Mouse (Mus musculus) left cerebral cortex, postnatal 36 days (tissue): ENCODE data around the gene Bdkrb1. TPM values are rescaled to one million over a fixed set of nuclear protein-coding genes. Genes with fewer than 3 reads are reported as not detected.

Source experiments
- total RNA-seq, 2 experiments: library from RNA; stranded (reverse); gene quantifications; 2 replicates each; pipeline ENCODE4 v1.2.3; 2021

Gene Bdkrb1
- total RNA-seq, 2 experiments from 2014 or later: not detected

Other genes starting within 250 kb of the Bdkrb1 start
- gene D430019H16Rik, start 149.2 kb upstream of the Bdkrb1 start, total RNA-seq: 100 to 1,000 TPM in 1 of 2 experiments, 10 to 100 TPM in 1; 89.2 to 101 TPM
- gene Bdkrb2, start 39.9 kb upstream of the Bdkrb1 start, total RNA-seq: under 1 TPM; 0.25 to 0.36 TPM
- 10 to 100 TPM; 22.6 to 25.1 TPM for gene Gskip, start 81.7 kb downstream of the Bdkrb1 start, total RNA-seq
- 10 to 100 TPM; 44.7 to 50.7 TPM for gene Atg2b, start 82.1 kb downstream of the Bdkrb1 start, total RNA-seq
- gene Ak7, start 102.9 kb downstream of the Bdkrb1 start, total RNA-seq: under 1 TPM; 0.41 to 0.62 TPM
- gene Papola, start 181.6 kb downstream of the Bdkrb1 start, total RNA-seq: 100 to 1,000 TPM; 122 to 164 TPM